Mouse (Mus musculus): ENCODE measurements around the gene Rfx4.

The Rfx4 gene

DNA sequence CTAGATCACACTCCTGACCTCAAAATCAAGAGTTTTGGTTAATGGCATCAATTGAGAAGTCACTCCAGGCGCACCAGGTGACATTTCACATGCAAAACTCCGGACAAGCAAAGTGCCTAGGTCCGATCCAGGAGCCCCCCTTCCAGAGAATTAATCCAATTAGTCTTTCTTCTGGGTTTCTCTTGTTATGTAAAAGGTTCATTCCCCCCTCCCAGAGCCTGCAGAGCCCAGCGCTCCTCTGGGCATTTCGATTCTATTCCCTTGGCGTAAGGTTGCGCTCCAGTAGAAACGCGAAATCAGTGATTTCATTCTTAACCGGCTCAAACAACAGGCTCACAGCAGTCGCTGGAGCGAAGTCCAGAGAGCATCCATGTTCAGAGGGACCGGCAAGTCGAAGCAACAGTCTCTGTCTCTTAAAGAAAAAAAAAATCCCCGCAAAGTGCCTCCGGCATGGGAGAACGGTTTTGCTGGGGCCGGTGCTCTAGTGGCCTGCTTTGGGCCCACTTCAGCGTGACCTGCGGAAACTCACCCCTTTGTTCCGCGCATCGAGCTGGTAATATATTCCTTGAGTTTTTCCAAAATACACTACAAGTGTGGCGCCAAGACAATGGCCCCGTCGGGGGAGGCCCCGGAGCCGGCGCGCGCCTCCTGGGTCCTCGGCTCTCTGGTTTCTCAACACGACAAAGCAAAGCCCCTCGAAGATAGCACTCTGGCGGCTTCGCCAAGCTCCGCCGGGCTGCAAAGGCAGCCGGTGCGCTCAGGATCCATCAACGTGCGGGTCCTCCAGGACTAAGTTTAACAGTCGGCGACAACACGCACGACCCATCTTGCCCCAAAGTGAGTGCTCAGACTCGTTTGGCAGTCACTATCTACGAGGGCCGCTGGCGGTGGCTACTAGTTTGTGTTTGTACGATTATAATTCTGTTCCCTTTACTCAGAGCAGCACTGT is 2.9 kb downstream of the Rfx4 start:
- no peak for DNase-seq (ENCODE audit: low spot score)

DNA sequence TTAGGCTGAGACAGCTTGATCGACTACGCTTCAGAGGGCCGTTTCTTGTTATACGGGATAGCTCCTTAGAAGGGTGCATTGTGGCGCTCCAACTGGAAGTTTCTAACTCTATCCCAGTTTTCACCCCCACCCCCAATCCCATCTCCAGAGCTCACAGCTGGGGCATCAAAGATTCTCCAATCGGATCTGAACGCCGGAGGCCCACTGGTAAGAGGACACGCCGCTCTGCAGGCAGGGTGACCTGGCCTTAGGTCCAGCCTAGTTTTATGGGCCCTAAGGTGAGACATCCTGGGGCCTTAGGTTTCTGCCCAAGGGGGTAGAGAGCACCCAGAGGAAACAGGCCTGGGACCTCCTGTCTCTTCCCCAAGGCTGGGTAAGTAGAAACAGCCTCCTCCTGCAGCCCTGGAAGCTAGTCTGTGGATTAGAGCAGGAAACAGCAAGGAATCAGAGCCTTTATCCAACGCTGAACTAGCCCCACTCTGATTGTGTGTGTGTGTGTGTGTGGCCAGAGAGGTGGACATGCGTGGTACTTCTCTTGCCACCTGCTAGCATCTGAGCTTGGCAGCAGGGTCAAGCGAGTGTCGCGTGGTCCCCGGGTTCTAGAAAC is 3.8 kb downstream of the Rfx4 start:
- DNase-seq (ENCODE audit: low spot score), result no peak

DNA sequence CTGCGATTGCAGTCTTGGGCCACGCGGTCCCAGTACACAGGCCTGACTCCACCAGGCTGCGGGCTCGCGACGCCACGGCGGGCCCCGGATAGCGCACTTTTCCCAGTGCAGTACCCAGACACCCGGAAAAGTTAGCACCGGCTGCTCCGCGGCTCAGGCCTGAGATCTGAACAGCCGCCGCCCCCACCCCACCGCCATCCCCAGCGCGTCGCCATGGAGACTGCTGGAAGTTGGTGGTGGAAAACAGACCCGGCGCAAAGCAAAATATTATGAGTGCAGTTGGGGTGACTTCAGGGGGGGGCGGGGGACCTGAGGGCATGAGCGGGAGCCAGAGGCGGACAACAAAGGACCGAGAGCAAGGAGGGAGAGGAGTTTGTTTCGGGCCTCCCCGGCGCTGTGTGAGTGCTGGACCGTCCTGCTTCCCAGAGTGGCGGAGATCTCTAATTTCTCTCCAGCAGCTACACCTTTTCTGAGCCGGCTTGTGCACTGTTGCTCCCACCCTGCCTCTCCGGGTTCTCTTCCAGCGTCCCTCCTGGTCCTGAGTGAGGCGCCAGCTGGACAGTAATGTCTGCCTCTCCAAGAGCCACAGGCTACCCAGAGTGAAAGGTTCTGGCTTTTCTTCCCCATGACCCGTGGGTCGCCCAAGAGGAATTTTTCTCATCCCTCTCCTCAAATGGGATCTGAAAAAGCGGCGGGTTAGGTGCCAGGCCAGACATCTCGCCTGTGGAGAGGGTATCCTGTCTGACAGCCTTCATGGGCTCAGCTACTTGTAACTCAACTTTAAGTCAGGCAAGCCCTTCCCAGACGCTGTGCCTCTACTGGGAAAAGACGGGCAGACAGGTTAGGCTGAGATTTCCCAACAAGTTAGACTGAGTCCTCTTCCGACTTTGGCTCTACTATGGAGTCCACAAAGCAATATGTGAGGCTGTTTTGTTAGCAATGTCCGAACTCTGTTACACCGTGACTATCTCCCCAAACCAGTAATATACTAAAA is 4.6 kb downstream of the Rfx4 start:
- no peak for DNase-seq (ENCODE audit: low spot score)

DNA sequence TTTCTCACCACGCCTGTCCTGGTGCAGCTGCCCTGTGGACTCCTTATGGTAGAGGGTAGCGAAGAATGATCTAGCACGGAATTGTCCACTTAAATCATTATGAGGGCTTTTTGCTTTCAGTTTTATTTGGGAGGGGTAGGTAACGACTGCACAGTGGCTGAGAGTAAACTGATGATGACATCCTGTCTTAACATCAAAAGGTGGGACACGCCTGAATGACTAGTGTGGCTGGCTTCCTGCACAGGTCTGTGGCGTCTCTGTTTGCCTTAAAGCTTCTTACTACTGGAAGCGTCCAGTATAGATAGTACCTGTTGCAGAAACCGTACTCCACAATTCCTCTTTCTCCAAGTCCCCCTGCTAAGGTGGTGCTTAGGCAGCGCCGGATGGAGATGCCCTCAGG is 12.9 kb downstream of the Rfx4 start:
- DNase-seq (ENCODE audit: low spot score), result no peak

DNA sequence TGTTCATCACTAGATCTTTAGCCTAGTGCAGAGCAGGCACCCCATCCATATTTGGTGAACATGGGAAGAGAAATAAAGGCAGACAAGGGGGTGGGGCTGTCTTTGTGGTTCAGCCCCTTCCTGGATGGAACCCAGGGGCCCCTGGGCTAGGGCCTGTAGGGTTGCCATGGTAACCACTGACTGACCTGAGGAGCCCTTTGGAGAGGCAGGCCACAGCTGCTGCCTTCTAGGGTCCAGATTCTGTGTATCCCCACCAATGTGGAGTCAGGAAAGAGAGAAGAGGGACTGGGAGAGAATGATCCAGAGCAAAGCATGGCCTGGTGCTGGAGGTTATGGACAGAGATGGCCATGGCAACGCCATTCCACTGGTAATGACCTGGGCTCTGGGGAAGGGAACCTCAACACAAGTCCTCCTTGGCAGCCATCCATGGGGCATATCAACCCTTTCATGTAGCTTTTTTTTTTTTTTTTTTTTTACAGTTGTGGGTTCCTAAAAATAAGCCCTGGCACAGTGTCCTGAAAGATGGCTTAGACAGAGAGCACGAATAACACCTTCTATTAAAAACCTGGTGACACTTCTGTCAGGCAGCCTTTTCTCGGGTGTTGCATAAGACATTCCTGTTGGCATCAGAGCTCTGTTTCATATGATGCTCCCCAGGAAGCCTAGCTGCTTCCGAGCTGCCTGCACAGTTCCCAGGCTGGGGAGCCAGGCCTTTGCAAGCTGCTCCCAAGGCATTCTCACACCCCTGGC is 16.7 kb downstream of the Rfx4 start:
- no peak for DNase-seq (ENCODE audit: low spot score)

DNA sequence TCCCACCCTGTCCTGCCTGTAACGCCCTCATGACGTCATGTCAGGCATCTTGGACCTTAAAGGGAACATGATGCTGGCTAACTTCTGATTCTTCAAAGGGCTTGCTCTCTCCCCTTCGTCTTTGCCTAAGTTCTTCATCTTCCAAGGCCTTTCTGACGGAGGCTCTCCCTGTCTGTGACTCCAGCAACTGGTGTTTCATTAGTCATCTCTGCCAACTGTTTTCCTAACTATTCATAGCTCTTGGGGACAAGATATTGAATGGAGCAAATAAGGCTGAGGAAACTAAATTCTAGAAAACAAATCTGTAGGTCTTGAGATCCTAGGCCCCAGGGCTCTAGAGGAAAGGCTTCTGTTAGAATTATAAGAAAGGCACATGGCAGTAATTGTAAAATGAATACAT is 18.0 kb downstream of the Rfx4 start:
- DNase-seq (ENCODE audit: low spot score), result no peak

DNA sequence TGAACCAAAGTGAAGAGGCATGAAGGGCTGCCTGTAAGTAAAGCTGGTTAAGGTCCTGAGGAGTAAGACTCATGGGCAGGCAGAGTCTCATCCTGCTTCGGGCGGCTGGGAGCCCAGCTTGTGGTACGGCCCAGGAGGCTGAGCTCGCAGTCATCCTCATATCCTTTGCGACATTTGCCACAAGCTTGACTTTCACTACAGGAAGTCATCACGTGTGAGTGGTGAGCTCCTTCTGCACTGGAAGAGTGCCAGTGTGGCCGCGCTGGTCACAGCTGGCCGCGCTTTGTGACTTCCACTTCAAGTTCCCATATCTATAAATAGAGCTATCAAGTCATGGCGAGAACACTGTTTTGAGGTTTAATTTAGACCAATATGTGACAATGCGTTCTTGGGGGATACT is 18.7 kb downstream of the Rfx4 start:
- DNase-seq (ENCODE audit: low spot score), result no peak

DNA sequence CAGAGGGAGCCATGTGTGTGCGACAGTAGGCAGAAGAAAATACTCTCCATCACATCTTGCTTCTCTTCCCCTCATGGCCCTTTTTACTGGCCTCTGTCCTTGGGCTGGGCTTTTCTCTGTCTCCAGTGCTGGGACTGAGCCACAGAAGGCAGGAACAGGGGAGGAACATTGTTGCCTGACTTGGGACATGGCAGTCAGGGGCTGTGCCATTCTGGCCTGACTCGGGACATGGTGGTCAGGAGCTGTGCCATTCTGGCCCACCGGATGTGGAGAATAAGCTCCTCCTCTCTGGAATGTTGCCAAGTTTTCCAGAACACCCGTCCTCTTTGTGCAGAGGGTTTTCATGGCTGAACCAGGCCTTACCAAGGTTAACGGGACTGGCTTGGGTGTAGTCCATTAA is 21.2 kb downstream of the Rfx4 start:
- DNase-seq (ENCODE audit: low spot score), result no peak

DNA sequence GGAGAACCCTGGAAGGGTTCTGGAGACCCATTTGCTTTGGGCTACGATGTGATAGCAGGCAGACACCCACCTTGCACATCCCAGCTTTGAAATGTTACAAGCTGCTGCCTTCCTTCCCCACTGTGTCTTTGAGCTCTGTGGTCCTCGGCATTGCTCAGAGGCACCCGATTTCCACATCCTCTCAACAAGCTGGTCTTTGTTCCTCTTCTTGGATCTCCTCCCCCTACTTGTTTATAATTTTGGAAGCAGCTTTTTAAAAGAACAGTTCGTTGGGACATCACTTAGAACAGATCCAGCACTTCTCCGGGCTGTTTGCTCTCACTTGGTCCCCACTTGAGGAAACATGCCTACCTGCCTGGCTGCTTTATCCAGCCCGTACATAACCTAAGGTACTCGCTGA is 22.1 kb downstream of the Rfx4 start:
- DNase-seq (ENCODE audit: low spot score), result no peak

DNA sequence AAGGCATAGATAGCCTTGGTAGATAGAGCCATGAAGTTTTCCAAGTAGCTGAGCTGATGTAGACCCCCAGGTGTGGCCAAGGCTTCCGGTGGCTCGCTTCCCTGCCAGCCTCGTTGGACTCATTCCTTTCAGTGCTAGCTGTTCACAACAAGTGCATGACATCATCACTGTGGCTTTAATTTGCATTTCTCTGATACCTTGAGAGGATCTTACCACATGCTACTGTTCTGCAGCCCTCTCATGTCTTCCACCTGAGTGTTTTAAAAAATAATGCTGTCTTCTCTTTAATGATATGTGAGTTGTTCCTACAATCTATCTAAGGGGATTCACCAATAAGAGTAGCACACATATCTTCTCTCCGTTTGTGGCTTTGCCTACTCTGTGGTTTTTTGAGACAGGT is 25.0 kb downstream of the Rfx4 start:
- DNase-seq (ENCODE audit: low spot score), result no peak

DNA sequence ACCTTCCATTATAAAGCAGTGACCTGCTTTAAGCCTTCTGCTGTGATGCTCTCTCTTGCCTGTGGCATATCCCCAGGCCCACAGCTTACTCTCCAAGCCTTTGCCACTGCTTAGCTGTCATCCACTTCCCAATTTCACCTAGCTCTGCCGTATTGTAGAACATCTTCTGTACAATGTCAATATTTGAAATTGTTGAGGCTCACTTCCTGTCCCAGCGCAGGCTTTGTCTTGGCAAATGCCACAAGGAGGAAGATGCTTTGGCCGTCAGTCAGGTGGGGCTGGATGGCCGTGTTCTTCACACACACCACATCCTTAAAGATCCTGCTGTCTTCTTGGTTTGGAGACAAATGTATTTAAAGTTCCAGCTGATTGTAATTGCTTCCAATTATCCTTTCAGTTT is 29.5 kb downstream of the Rfx4 start:
- no peak for DNase-seq (ENCODE audit: low spot score)

DNA sequence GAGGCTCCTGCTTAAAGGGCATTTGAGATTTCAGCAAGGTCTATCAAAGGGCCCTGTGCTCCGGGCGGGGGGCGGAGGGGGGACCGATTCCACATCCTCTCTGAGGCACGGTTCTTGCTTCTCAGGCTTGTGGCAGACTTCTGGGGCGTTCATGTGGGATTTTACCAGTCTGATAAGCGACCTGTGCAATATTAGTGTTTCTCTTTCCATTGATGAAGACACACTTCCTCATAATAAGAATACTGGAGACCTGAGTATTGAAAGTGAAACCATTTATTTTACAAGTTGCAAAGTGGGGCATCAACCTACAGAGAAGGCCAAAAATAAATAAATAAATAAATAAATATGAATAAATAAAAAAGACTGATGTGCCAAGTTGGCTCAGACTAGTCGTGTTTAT is 34.5 kb downstream of the Rfx4 start:
- no peak for DNase-seq (ENCODE audit: low spot score)

DNA sequence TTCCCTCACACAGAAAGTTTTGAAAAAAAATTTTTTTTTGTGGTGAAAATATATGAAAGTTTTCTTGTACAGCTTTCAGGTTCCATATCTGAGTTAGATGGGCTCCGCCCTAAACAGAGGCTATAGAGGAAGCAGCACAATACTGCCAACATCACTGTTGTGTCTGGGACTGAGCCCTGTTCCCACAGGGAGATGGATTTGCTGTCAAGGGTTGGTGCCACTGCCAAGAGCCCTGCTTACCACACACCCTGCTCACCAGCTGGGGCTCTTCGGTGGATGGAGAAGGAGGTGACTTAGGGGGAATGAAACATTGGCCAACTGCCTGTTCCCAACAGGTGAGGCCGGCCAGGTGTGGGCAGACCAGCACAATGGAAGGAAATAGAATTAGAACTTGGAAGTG is 35.3 kb downstream of the Rfx4 start:
- DNase-seq (ENCODE audit: low spot score), result no peak

DNA sequence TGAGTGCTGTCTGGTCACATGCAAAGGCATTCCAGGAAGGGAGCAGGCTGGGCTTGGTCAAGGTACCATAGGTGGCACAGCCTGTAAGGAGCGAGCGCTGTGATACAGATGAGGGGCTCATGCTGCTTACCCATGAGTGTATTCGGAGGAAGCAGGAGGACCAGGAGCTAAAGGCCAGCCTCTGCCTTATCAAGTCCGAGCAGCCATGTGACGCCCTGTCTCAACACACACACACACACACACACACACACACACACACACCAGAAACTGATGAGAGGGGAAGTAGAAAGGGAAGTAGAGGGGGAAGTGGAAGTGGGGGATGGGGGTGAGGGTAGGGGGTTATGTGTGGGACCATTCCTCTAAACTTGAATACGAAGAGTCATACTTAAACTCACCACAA is 45.7 kb downstream of the Rfx4 start:
- DNase-seq (ENCODE audit: low spot score), result no peak

DNA sequence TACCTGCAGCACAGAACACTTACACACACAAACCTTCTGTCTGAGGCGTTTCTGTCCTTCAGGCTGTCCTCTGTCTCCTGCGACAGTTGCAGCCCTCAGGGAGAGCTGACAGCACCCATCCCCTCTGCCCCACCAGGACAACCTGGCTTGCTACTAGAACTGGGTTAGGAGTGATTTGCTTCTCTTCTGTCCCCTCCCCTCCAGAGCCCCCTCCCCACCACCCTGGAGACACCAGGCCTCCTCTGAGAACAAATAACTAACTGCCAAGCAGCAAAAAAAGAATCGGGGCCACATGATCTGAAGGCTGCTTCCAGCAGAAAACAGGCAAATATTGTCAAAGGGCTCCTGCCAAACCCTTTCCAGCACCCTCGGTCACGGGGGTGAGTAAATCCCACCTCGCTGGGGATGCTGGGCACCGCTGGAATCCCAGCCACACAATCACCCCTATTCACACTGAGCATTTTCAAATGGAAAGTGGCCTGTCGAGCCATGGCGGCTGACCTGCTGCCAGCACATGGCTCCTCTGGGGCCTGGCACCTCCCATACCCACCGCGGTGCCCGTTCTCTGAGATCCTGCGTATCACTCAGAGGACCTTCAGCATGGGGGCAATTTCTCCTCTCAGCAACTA is 47.5 kb downstream of the Rfx4 start:
- no peak for DNase-seq (ENCODE audit: low spot score)

DNA sequence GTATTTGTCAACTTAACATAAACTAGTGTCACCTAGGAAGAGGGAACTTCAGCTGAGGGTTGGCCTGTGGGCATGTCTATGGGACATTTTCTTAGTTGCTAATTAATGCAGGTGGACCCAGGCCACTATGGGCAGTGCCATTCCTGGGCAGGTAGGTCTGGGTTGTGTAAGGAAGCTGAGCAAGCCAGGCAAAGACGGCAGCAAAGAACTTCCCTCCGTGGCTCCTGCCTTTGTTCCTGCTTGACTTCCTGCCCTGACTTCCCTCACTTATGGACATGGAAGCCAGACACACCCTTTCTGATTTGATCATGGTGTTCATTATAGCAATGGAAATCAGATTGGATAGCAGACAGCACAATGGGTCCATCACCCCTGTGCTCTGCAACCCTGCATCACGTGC is 49.7 kb downstream of the Rfx4 start:
- DNase-seq (ENCODE audit: low spot score), result no peak

DNA sequence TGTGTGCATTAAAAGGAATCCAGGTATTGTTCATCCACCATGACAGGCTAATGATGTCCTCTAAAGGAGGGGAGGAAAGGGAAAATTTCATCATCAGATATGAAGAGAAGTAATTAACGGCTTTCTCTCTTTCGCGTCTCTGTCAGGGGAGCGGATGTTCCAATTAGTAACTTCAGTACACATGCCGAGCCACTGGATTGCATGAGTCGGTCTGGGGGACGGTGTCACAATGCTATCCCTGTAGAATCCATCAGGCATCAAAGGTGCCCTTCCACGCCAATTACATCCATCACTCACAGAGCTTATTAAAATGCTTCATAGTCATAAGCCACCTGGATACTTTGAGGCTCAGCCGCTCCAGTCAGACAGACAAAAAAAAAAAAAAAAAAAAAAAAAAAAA is 51.3 kb downstream of the Rfx4 start:
- no peak for DNase-seq (ENCODE audit: low spot score)

DNA sequence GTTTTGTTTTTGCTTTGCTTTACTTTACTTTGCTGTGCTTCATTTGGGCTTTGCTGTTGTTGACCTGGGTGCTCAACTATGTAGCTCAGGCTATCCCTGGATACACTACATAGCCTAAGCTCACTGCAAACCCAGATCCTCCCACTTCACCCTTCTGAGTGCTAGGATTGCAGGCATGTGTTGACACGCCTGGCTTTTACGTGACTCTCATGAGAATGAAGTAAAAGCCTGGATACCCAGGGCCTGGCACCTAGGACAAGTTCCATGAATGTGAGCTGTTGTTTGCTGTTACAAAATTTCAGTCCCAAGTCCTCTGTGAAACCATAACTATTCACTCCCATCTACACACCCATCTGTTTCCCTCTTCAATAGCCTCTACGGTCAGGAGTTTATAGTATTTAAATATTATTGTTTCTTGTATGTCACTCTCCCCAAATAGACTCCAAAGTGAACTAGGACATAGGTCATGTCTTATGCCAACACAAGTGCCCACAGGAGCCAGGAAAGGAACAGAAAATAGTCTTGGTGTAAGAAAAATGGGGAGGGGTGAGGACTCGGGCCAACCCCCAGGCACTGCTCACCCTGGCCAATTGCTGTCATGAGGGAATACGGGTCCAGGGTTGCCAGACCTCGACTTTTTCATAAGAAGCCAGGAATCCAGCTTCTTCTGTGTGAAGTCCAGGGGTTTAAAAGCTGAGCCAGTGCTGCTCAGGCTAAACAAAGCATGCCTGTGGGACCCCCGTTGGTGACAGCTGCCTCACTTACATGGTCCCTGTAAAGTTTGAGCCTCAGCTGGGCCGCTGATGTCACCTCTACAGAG is 54.4 kb downstream of the Rfx4 start:
- no peak for DNase-seq (ENCODE audit: low spot score)

DNA sequence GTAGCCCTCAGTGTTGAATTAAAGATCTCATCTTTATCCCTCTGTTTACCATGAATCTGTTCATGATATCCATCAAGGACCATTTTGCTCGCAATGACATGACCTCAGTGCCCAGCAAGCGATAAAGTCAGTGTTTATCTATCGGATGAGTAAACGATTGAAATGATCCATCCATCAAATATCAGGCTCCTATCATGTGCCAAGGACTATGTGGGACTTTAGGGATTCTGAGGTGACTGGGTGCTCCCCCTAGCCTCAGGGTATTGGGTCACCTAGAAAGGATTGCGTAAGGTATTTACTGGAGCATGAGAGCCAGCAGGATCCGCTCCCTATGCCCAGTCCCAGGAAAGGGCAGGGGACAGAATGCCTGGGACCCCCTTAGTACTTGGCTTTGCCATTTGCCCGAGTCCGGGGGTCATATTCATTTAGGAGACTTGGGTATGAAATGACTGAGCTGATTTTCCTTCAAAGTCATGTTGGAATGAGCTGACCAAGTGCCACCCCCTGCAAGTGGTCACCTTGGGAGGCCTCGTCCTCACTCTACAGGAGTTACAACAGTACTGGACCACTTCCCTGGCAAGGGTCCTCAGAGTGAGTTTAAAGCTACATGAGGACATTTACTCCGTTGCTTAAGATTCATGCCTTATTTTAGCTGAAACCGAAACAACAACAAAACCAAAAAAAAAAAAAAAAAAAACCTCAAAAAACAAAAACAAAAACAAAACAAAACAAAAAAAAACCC is 55.5 kb downstream of the Rfx4 start:
- DNase-seq (ENCODE audit: low spot score), result no peak

DNA sequence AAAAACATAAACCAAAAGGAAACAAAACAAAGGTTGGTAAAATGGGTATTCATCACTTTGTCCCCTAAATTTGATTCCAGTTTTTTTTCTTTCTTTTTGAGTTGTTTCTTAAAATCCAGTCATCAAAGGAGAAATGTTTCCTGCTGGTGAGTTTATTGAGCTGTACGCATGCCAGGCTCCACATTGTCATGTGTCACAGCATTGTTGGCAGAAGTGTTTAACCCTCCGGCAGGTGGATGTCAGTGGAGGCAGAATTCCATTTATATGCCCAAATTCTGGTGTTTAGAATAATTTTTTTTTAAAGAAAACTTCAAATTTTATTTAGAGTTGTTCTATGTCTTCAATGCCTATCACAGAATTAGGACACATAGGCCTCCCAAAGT is 56.0 kb downstream of the Rfx4 start:
- DNase-seq (ENCODE audit: low spot score), result no peak
